Mouse (Mus musculus) spleen, adult 2 months (tissue): ENCODE measurements around the gene Jaml.

Experiments used
- CTCF ChIP-seq: fragments of 200-500 bp; IDR thresholded peaks from 2 replicates; pipeline ENCODE4 v1.5.1; 2011; ENCODE audit warnings: mild to moderate bottlenecking, inconsistent platforms; ENCODE audit not compliant: insufficient read depth, insufficient read length, insufficient replicate concordance; ENCODE audit errors: extremely low read depth
- POLR2A ChIP-seq: fragments of 200-500 bp; IDR thresholded peaks from 2 replicates; pipeline ENCODE4 v1.6.1; 2011; ENCODE audit warnings: low read depth, low read length, inconsistent platforms

DNA sequence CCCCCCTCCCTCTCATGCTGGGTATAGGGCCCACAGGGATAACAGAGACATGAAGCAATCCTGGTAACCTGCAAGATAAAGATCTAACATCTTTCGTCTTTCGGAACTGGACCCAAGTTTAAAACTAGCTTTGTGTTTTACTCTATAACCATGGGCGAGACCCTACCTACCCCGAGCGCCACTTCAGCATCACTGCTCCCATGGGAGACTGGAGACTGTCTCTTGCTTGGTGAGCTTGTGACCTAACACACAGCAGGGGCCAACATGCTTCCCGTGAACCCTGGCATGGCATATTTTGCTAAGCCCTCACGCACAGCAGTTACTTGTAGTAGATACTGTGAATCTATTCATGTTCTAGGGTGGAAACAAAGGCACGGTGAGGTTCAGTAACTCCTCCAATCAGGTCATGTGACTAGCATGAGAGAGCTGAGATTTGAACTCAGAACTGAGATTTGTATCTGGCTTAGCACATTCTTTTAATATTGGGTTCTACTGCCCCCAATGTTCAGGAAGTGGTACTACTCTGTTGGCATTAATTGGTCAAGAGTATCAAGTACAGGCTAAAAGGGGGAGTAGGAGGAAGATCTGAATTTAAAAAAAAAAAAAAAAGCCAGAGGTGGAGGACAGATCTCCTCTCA, 40.5 kb downstream of the Jaml start:
- TF ChIP-seq CTCF (no peak), POLR2A (no peak)
